Mouse (Mus musculus) urinary bladder, postnatal 25 days (tissue): ENCODE data around the gene Fgfr1op.
"Not testable (repeated sequence)": the region's sequence is repeated elsewhere in the genome, so short reads cannot be mapped to it uniquely, and the experiment has no call there.

ENCODE experiments used
- DNase-seq: peaks from one replicate; pipeline ENCODE4 v3.0.0; 2022; ENCODE audit warnings: low spot score

The Fgfr1op gene

GRCm38 (mm10) chr17:8170331-8170730, 5.0 kb downstream of the Fgfr1op start:
- DNase-seq = no peak

- DNase-seq = no peak
These were observed 5.8 kb downstream of the Fgfr1op start for GRCm38 (mm10) chr17:8171081-8171480.

- no peak for DNase-seq
These were observed 11.8 kb downstream of the Fgfr1op start for GRCm38 (mm10) chr17:8177090-8177489.

- no peak for DNase-seq
These were observed 18.5 kb downstream of the Fgfr1op start for GRCm38 (mm10) chr17:8183815-8184214.

- no peak for DNase-seq
These were observed 18.9 kb downstream of the Fgfr1op start for GRCm38 (mm10) chr17:8184217-8184616.

- no peak for DNase-seq
These were observed 28.4 kb downstream of the Fgfr1op start for GRCm38 (mm10) chr17:8193678-8194077.

GRCm38 (mm10) chr17:8195685-8196376, 30.5 kb downstream of the Fgfr1op start:
- DNase-seq = no peak

GRCm38 (mm10) chr17:8197652-8198051, 32.4 kb downstream of the Fgfr1op start:
- no peak for DNase-seq

GRCm38 (mm10) chr17:8199067-8199935, 34.0 kb downstream of the Fgfr1op start:
- DNase-seq = no peak

- no peak for DNase-seq
These were observed 34.6 kb downstream of the Fgfr1op start for GRCm38 (mm10) chr17:8199936-8200330.

GRCm38 (mm10) chr17:8203487-8203886, 38.2 kb downstream of the Fgfr1op start:
- no peak for DNase-seq

GRCm38 (mm10) chr17:8205221-8205631, 39.9 kb downstream of the Fgfr1op start:
- DNase-seq = not testable (repeated sequence)

GRCm38 (mm10) chr17:8206691-8207090, 41.4 kb downstream of the Fgfr1op start:
- no peak for DNase-seq

- DNase-seq = no peak
These were observed 44.4 kb downstream of the Fgfr1op start for GRCm38 (mm10) chr17:8209696-8210095.

GRCm38 (mm10) chr17:8210170-8210569, 44.9 kb downstream of the Fgfr1op start:
- no peak for DNase-seq

- DNase-seq = no peak
These were observed 45.4 kb downstream of the Fgfr1op start for GRCm38 (mm10) chr17:8210675-8211074.

GRCm38 (mm10) chr17:8211399-8211798, 46.1 kb downstream of the Fgfr1op start:
- DNase-seq = no peak

GRCm38 (mm10) chr17:8214369-8214768, 49.1 kb downstream of the Fgfr1op start:
- no peak for DNase-seq

GRCm38 (mm10) chr17:8215016-8215745, 49.9 kb downstream of the Fgfr1op start:
- DNase-seq = no peak

GRCm38 (mm10) chr17:8223225-8223624, 57.9 kb downstream of the Fgfr1op start:
- DNase-seq = no peak

GRCm38 (mm10) chr17:8224072-8224471, 58.8 kb downstream of the Fgfr1op start:
- no peak for DNase-seq

GRCm38 (mm10) chr17:8225166-8225565, 59.9 kb downstream of the Fgfr1op start:
- DNase-seq = no peak

- no peak for DNase-seq
These were observed 60.4 kb downstream of the Fgfr1op start for GRCm38 (mm10) chr17:8225746-8226145.
